Mouse (Mus musculus) yolk sac, embryonic 10.5 days (tissue): ENCODE data around the gene Spata46.

Source experiments
- DNase-seq: peaks from one replicate; pipeline ENCODE4 v3.0.0-alpha.2; 2017; ENCODE audit warnings: low spot score

Spata46 gene

GRCm38 (mm10) chr1:170308503-170308902, at the start of gene Spata46:
Spata46 (plus strand) TSS chr1:170308803.
- DNase-seq: no peak

- DNase-seq: no peak
Measured at GRCm38 (mm10) chr1:170270281-170270680, 38.3 kb upstream of the Spata46 start.

- no peak for DNase-seq
Measured at GRCm38 (mm10) chr1:170270696-170271095, 37.9 kb upstream of the Spata46 start.

- no peak for DNase-seq
Measured at GRCm38 (mm10) chr1:170273252-170273651, 35.4 kb upstream of the Spata46 start.

GRCm38 (mm10) chr1:170277016-170277415, 31.6 kb upstream of the Spata46 start, which contains the start of gene Sh2d1b1:
Sh2d1b1 (plus strand) TSS chr1:170277320.
- no peak for DNase-seq

GRCm38 (mm10) chr1:170282415-170283129, 26.0 kb upstream of the Spata46 start:
- no peak for DNase-seq

- peak; percentile 19 for DNase-seq
Measured at GRCm38 (mm10) chr1:170292239-170292951, 16.2 kb upstream of the Spata46 start.

GRCm38 (mm10) chr1:170293257-170293656, 15.3 kb upstream of the Spata46 start:
- no peak for DNase-seq

GRCm38 (mm10) chr1:170294786-170295570, 13.6 kb upstream of the Spata46 start:
- no peak for DNase-seq

GRCm38 (mm10) chr1:170299496-170299895, 9.1 kb upstream of the Spata46 start:
- DNase-seq: no peak

GRCm38 (mm10) chr1:170301686-170302085, 6.9 kb upstream of the Spata46 start:
- no peak for DNase-seq

- DNase-seq: no peak
Measured at GRCm38 (mm10) chr1:170302456-170302855, 6.1 kb upstream of the Spata46 start.

- DNase-seq: no peak
Measured at GRCm38 (mm10) chr1:170303103-170303502, 5.5 kb upstream of the Spata46 start.

- DNase-seq: no peak
Measured at GRCm38 (mm10) chr1:170305002-170305401, 3.6 kb upstream of the Spata46 start.

GRCm38 (mm10) chr1:170306232-170306631, 2.4 kb upstream of the Spata46 start, which contains the start of gene Gm7694:
Gm7694 (minus strand) TSS chr1:170306332.
- DNase-seq: no peak

- DNase-seq: no peak
Measured at GRCm38 (mm10) chr1:170311431-170311830, 2.8 kb downstream of the Spata46 start.

- DNase-seq: no peak
Measured at GRCm38 (mm10) chr1:170322046-170322445, 13.4 kb downstream of the Spata46 start.

GRCm38 (mm10) chr1:170323001-170323400, 14.4 kb downstream of the Spata46 start:
- no peak for DNase-seq

- DNase-seq: no peak
Measured at GRCm38 (mm10) chr1:170324312-170324711, 15.7 kb downstream of the Spata46 start.

- DNase-seq: no peak
Measured at GRCm38 (mm10) chr1:170325277-170325676, 16.7 kb downstream of the Spata46 start.

GRCm38 (mm10) chr1:170331926-170332325, 23.3 kb downstream of the Spata46 start:
- no peak for DNase-seq

- DNase-seq: no peak
Measured at GRCm38 (mm10) chr1:170332775-170333174, 24.2 kb downstream of the Spata46 start.
